13 mouse cellular contexts compared by ENCODE assay signal in genomic region chr12:8364321-8364838, GRCm38 (mm10). TPM values are rescaled to one million over a fixed set of nuclear protein-coding genes. Genes with fewer than 3 reads are reported as not detected.
DNase-seq lines count a peak whose midpoint lies in the region; ATAC-seq lines count a peak whose summit lies in the region.
"Had no signal": no experiment of that assay in that cellular context is flagged by ENCODE, and none has a peak within 500 bp of the region (broad histone marks: within the 10 kb centered on the region; RNA-seq: fewer than 3 reads in every experiment).

No protein-coding gene starts in this region.

- H3K9ac ChIP-seq in hindbrain, embryonic 11.5 days (ENCODE audit: low read depth, low read length) = no peak overlapping the region
- no peak overlapping the region for H3K9ac ChIP-seq in midbrain, embryonic 14.5 days (replicated peaks; ENCODE audit: low read length)
- H3K9ac ChIP-seq: embryonic facial prominence, embryonic 13.5 days had no signal

- H3K36me3 ChIP-seq in hindbrain, embryonic 11.5 days (ENCODE audit: control insufficient read depth, insufficient read depth, low read length) = no peaks in the 10 kb centered on the region
- H3K36me3 ChIP-seq in midbrain, embryonic 14.5 days (ENCODE audit: control insufficient read depth, insufficient read depth, low read length) = no peaks in the 10 kb centered on the region
- H3K36me3 ChIP-seq: embryonic facial prominence, embryonic 13.5 days had no signal

- 10% methylated on average over 6 of the region's 6 CpGs for whole genome bisulfite sequencing in hindbrain, embryonic 11.5 days
- 3% methylated on average over 6 of the region's 6 CpGs for WGBS in midbrain, embryonic 14.5 days

- H3K9me3 ChIP-seq in hindbrain, embryonic 11.5 days (ENCODE audit: control insufficient read depth, low read length) = no peaks in the 10 kb centered on the region
- H3K9me3 ChIP-seq in midbrain, embryonic 14.5 days (ENCODE audit: control insufficient read depth, low read length) = no peaks in the 10 kb centered on the region
- H3K9me3 ChIP-seq: embryonic facial prominence, embryonic 13.5 days had no signal

- no peaks in the 10 kb centered on the region for H3K27me3 ChIP-seq in hindbrain, embryonic 11.5 days (ENCODE audit: control insufficient read depth, insufficient read depth, low read length)
- no peaks in the 10 kb centered on the region for H3K27me3 ChIP-seq in midbrain, embryonic 14.5 days (ENCODE audit: control insufficient read depth, insufficient read depth, low read length)
- H3K27me3 ChIP-seq: embryonic facial prominence, embryonic 13.5 days; megakaryocyte, embryonic 14.5 days had no signal

- DNase-seq in cerebellum, adult 11-12 months = peak; percentile 29
- no peak for DNase-seq in cerebellum, postnatal 25 days
- peak; percentile 85 for DNase-seq in embryo, embryonic 11 days
- DNase-seq in hindbrain, embryonic 11.5 days (ENCODE audit: low spot score) = peak; percentile 82
- peak; percentile 48 for DNase-seq in midbrain, embryonic 14.5 days
- DNase-seq in urinary bladder, postnatal 4 days (ENCODE audit: low spot score in 2 of 2) = no peak
- DNase-seq in natural killer cell, adult 2 months (ENCODE audit: low spot score in 2 of 2) = no peak
- DNase-seq in heart, adult 18-20 months = no peak
- DNase-seq: heart, adult 2 months; kidney, postnatal 14 days; thymus, postnatal 14 days had no signal

- ATAC-seq in hindbrain, embryonic 11.5 days (ENCODE audit: low FRiP score) = peak; percentile 94
- ATAC-seq in midbrain, embryonic 14.5 days (ENCODE audit: low FRiP score, low TSS enrichment) = peak; percentile 50; the same call in 1 of the 2 replicates

- H3K27ac ChIP-seq in hindbrain, embryonic 11.5 days (ENCODE audit: low read depth, low read length) = peak overlapping the region; percentile 67
- 0 out of 2 replicates have a peak overlapping the region, but pooled peaks have one; percentile 5 for H3K27ac ChIP-seq in midbrain, embryonic 14.5 days (replicated peaks; ENCODE audit: low read depth, low read length)
- H3K27ac ChIP-seq: embryonic facial prominence, embryonic 13.5 days; heart, adult 2 months had no signal

- no peak overlapping the region for H3K4me2 ChIP-seq in hindbrain, embryonic 11.5 days (replicated peaks; ENCODE audit: low read depth, low read length)
- H3K4me2 ChIP-seq in midbrain, embryonic 14.5 days (ENCODE audit: low read length) = no peak overlapping the region
- H3K4me2 ChIP-seq: embryonic facial prominence, embryonic 13.5 days had no signal

- no peak overlapping the region for H3K4me3 ChIP-seq in hindbrain, embryonic 11.5 days (ENCODE audit: low read depth, low read length)
- no peak overlapping the region for H3K4me3 ChIP-seq in midbrain, embryonic 14.5 days (replicated peaks; ENCODE audit: low read depth, low read length)
- H3K4me3 ChIP-seq: embryonic facial prominence, embryonic 13.5 days; heart, adult 2 months; megakaryocyte, embryonic 14.5 days had no signal

- no peaks in the 10 kb centered on the region for H3K4me1 ChIP-seq in hindbrain, embryonic 11.5 days (replicated peaks; ENCODE audit: control insufficient read depth, insufficient read depth, low read length)
- H3K4me1 ChIP-seq in midbrain, embryonic 14.5 days (ENCODE audit: control insufficient read depth, insufficient read depth, low read length) = peaks cover 11% of the 10 kb centered on the region; the same call in 1 of the 2 replicates

RNA-seq across cellular contexts. Expression of gene Hs1bp3, which starts 51.1 kb away (rescaled TPM):
- polyA plus RNA-seq in hindbrain, embryonic 11.5 days (2014; fragmentation: Nextera tagmentation; extraction: Ambion mirVana) = 6.9 TPM in 2 replicates
- 6.7 and 7.0 TPM in 2 replicates for polyA plus RNA-seq in midbrain, embryonic 14.5 days (2014; fragmentation: Nextera tagmentation; extraction: Ambion mirVana)
- 10 to 100 TPM; 13.8 to 15.6 TPM for total RNA-seq in heart, adult 18-20 months (2021)

Comparison
In these comparisons a context has a peak if more than half of its experiments do, and no peak if none do; other contexts are left out.
1. DNase-seq: peak in cerebellum, adult 11-12 months (single experiment), embryo, embryonic 11 days (single experiment), hindbrain, embryonic 11.5 days (single experiment) and midbrain, embryonic 14.5 days (single experiment); none in cerebellum, postnatal 25 days (0 of 2), urinary bladder, postnatal 4 days (0 of 2), natural killer cell, adult 2 months (0 of 2) and heart, adult 18-20 months (0 of 2).